Mouse (Mus musculus) cerebellum, postnatal 25 days (tissue): ENCODE data around the gene Rfx8.

Experiments used
- DNase-seq, 2 experiments: peaks; one replicate each; pipeline ENCODE4 v3.0.0; 2021; ENCODE audit warnings: mixed read lengths in 2 of 2

The Rfx8 gene

GRCm38 (mm10) chr1:39720632-39721350 is at the start of gene Rfx8:
Gene Rfx8, minus strand, starts transcription at chr1:39720997.
- peak; percentile 54 to 57 for DNase-seq

GRCm38 (mm10) chr1:39770436-39770835 is 49.6 kb upstream of the Rfx8 start:
- no peak for DNase-seq

GRCm38 (mm10) chr1:39768017-39768416 is 47.2 kb upstream of the Rfx8 start:
- no peak for DNase-seq

GRCm38 (mm10) chr1:39765854-39766493 is 45.2 kb upstream of the Rfx8 start:
- DNase-seq = no peak

- DNase-seq = peak; percentile 36 to 52
Measured at GRCm38 (mm10) chr1:39762025-39762370, 41.2 kb upstream of the Rfx8 start.

GRCm38 (mm10) chr1:39761211-39762024 is 40.6 kb upstream of the Rfx8 start:
- DNase-seq = peak; percentile 69 to 81

- no peak for DNase-seq
Measured at GRCm38 (mm10) chr1:39760181-39760715, 39.5 kb upstream of the Rfx8 start.

GRCm38 (mm10) chr1:39759231-39760175 is 38.7 kb upstream of the Rfx8 start:
- DNase-seq = no peak

GRCm38 (mm10) chr1:39758244-39758643 is 37.4 kb upstream of the Rfx8 start:
- DNase-seq = no peak

GRCm38 (mm10) chr1:39756952-39757351 is 36.2 kb upstream of the Rfx8 start:
- no peak for DNase-seq

GRCm38 (mm10) chr1:39754224-39754957 is 33.6 kb upstream of the Rfx8 start:
- DNase-seq = no peak

GRCm38 (mm10) chr1:39751537-39751936 is 30.7 kb upstream of the Rfx8 start:
- DNase-seq = no peak

GRCm38 (mm10) chr1:39749664-39750063 is 28.9 kb upstream of the Rfx8 start:
- DNase-seq = no peak

GRCm38 (mm10) chr1:39749214-39749613 is 28.4 kb upstream of the Rfx8 start:
- no peak for DNase-seq

GRCm38 (mm10) chr1:39748666-39749065 is 27.9 kb upstream of the Rfx8 start:
- DNase-seq = no peak

- DNase-seq = no peak
Measured at GRCm38 (mm10) chr1:39746464-39746863, 25.7 kb upstream of the Rfx8 start.

GRCm38 (mm10) chr1:39740948-39741347 is 20.2 kb upstream of the Rfx8 start:
- no peak for DNase-seq

- DNase-seq = no peak
Measured at GRCm38 (mm10) chr1:39740002-39740401, 19.2 kb upstream of the Rfx8 start.

GRCm38 (mm10) chr1:39735927-39736604 is 15.3 kb upstream of the Rfx8 start:
- DNase-seq = no peak

- DNase-seq = no peak
Measured at GRCm38 (mm10) chr1:39735493-39735892, 14.7 kb upstream of the Rfx8 start.

- no peak for DNase-seq
Measured at GRCm38 (mm10) chr1:39734881-39735280, 14.1 kb upstream of the Rfx8 start.
